Mouse (Mus musculus): Measurements from ENCODE around the gene Pgghg. TPM values are rescaled to one million over a fixed set of nuclear protein-coding genes. Genes with fewer than 3 reads are reported as not detected.
A peak's percentile ranks its signal among the peaks of the same experiment; 100 is the strongest.
"Not testable (repeated sequence)": the region's sequence is repeated elsewhere in the genome, so short reads cannot be mapped to it uniquely, and the experiment has no call there.

Gene Pgghg
- polyA plus RNA-seq, 1 experiment: 9.7 TPM

GRCm38 (mm10) chr7:140961416-140961815 lies 20.2 kb downstream of the Pgghg start:
- Histone ChIP-seq H3K4me1 (ENCODE audit: control insufficient read depth, insufficient read depth, low read length) (peaks cover 9% of the 10 kb centered on the region), H3K9me3 (replicated peaks; ENCODE audit: control insufficient read depth, insufficient read depth, low read length, poor library complexity, severe bottlenecking) (no peaks in the 10 kb centered on the region), H3K36me3 (ENCODE audit: control insufficient read depth, insufficient read depth, low read length, poor library complexity, severe bottlenecking) (no peaks in the 10 kb centered on the region), H3K27me3 (ENCODE audit: control insufficient read depth, insufficient read depth, low read length, poor library complexity, severe bottlenecking) (no peaks in the 10 kb centered on the region), H3K4me3 (ENCODE audit: low read depth, low read length) (no peak overlapping the region), H3K27ac (ENCODE audit: insufficient read depth, low read length) (peak overlapping the region; percentile 53; the same call in 1 of the 2 replicates), H3K9ac (ENCODE audit: low read depth, poor library complexity, severe bottlenecking) (no peak overlapping the region)
- TF ChIP-seq EP300 (IDR thresholded peaks at IDR 0.05; ENCODE audit: insufficient read depth, low read depth, low read length) (peak; percentile 47; the same call in 1 of the 2 replicates), POLR2A (IDR thresholded peaks at IDR 0.05; ENCODE audit: insufficient read depth, low read length) (no peak)

GRCm38 (mm10) chr7:140962733-140963132 lies 21.5 kb downstream of the Pgghg start:
- H3K4me3 ChIP-seq (ENCODE audit: low read depth, low read length): peak overlapping the region; percentile 36
- no peaks in the 10 kb centered on the region for H3K36me3 ChIP-seq (ENCODE audit: control insufficient read depth, insufficient read depth, low read length, poor library complexity, severe bottlenecking)
- TF ChIP-seq CTCF (IDR thresholded peaks at IDR 0.05; ENCODE audit: low read depth, low read length) (no peak), POLR2A (IDR thresholded peaks at IDR 0.05; ENCODE audit: insufficient read depth, low read length) (no peak), EP300 (IDR thresholded peaks at IDR 0.05; ENCODE audit: insufficient read depth, low read depth, low read length) (peak; percentile 93)
- H3K27ac ChIP-seq (ENCODE audit: insufficient read depth, low read length): peak overlapping the region; percentile 91
- peak overlapping the region; percentile 12; the same call in 1 of the 2 replicates for H3K9ac ChIP-seq (ENCODE audit: low read depth, poor library complexity, severe bottlenecking)
- peaks cover 8% of the 10 kb centered on the region for H3K4me1 ChIP-seq (ENCODE audit: control insufficient read depth, insufficient read depth, low read length)
- H3K9me3 ChIP-seq (replicated peaks; ENCODE audit: control insufficient read depth, insufficient read depth, low read length, poor library complexity, severe bottlenecking): no peaks in the 10 kb centered on the region
- H3K27me3 ChIP-seq (ENCODE audit: control insufficient read depth, insufficient read depth, low read length, poor library complexity, severe bottlenecking): no peaks in the 10 kb centered on the region

- peak within 1 kb of the TSS; percentile 97 for H3K27ac ChIP-seq (ENCODE audit: insufficient read depth, low read length)
- H3K9ac ChIP-seq (ENCODE audit: low read depth, poor library complexity, severe bottlenecking): peak within 1 kb of the TSS; percentile 84
- H3K4me3 ChIP-seq (ENCODE audit: low read depth, low read length): peak within 1 kb of the TSS; percentile 93
- no peaks in the 10 kb centered on the region for H3K27me3 ChIP-seq (ENCODE audit: control insufficient read depth, insufficient read depth, low read length, poor library complexity, severe bottlenecking)
- H3K36me3 ChIP-seq (ENCODE audit: control insufficient read depth, insufficient read depth, low read length, poor library complexity, severe bottlenecking): peaks cover 2% of the 10 kb centered on the region; the same call in 1 of the 2 replicates
- peaks cover 5% of the 10 kb centered on the region for H3K4me1 ChIP-seq (ENCODE audit: control insufficient read depth, insufficient read depth, low read length)
- no peaks in the 10 kb centered on the region for H3K9me3 ChIP-seq (replicated peaks; ENCODE audit: control insufficient read depth, insufficient read depth, low read length, poor library complexity, severe bottlenecking)
- TF ChIP-seq CTCF (IDR thresholded peaks at IDR 0.05; ENCODE audit: low read depth, low read length) (no peak), POLR2A (IDR thresholded peaks at IDR 0.05; ENCODE audit: insufficient read depth, low read length) (no peak)
Observed at GRCm38 (mm10) chr7:140966921-140967320, 25.7 kb downstream of the Pgghg start, which contains the start of gene Ifitm1. Gene Ifitm1, plus strand, starts transcription at chr7:140967221.

- Histone ChIP-seq H3K27ac (ENCODE audit: insufficient read depth, low read length) (peak overlapping the region; percentile 97), H3K9me3 (replicated peaks; ENCODE audit: control insufficient read depth, insufficient read depth, low read length, poor library complexity, severe bottlenecking) (no peaks in the 10 kb centered on the region), H3K4me3 (ENCODE audit: low read depth, low read length) (peak overlapping the region; percentile 93), H3K4me1 (ENCODE audit: control insufficient read depth, insufficient read depth, low read length) (peaks cover 7% of the 10 kb centered on the region), H3K36me3 (ENCODE audit: control insufficient read depth, insufficient read depth, low read length, poor library complexity, severe bottlenecking) (peaks cover 2% of the 10 kb centered on the region; the same call in 1 of the 2 replicates), H3K27me3 (ENCODE audit: control insufficient read depth, insufficient read depth, low read length, poor library complexity, severe bottlenecking) (no peaks in the 10 kb centered on the region), H3K9ac (ENCODE audit: low read depth, poor library complexity, severe bottlenecking) (peak overlapping the region; percentile 84)
- TF ChIP-seq EP300 (IDR thresholded peaks at IDR 0.05; ENCODE audit: insufficient read depth, low read depth, low read length) (peak; percentile 92), CTCF (IDR thresholded peaks at IDR 0.05; ENCODE audit: low read depth, low read length) (no peak), POLR2A (IDR thresholded peaks at IDR 0.05; ENCODE audit: insufficient read depth, low read length) (peak; percentile 24)
Observed at GRCm38 (mm10) chr7:140967862-140968591, 26.8 kb downstream of the Pgghg start.

GRCm38 (mm10) chr7:140968710-140969109 lies 27.5 kb downstream of the Pgghg start:
- H3K4me1 ChIP-seq (ENCODE audit: control insufficient read depth, insufficient read depth, low read length); H3K9me3 ChIP-seq (replicated peaks; ENCODE audit: control insufficient read depth, insufficient read depth, low read length, poor library complexity, severe bottlenecking); H3K27me3 ChIP-seq (ENCODE audit: control insufficient read depth, insufficient read depth, low read length, poor library complexity, severe bottlenecking); H3K36me3 ChIP-seq (ENCODE audit: control insufficient read depth, insufficient read depth, low read length, poor library complexity, severe bottlenecking): not testable (repeated sequence)
- Histone ChIP-seq H3K27ac (ENCODE audit: insufficient read depth, low read length) (peak overlapping the region; percentile 43; the same call in 1 of the 2 replicates), H3K4me3 (ENCODE audit: low read depth, low read length) (peak overlapping the region; percentile 58), H3K9ac (ENCODE audit: low read depth, poor library complexity, severe bottlenecking) (peak overlapping the region; percentile 84)

- Histone ChIP-seq H3K27me3 (ENCODE audit: control insufficient read depth, insufficient read depth, low read length, poor library complexity, severe bottlenecking) (no peaks in the 10 kb centered on the region), H3K4me1 (ENCODE audit: control insufficient read depth, insufficient read depth, low read length) (peaks cover 5% of the 10 kb centered on the region), H3K9ac (ENCODE audit: low read depth, poor library complexity, severe bottlenecking) (no peak overlapping the region), H3K4me3 (ENCODE audit: low read depth, low read length) (peak overlapping the region; percentile 29), H3K9me3 (replicated peaks; ENCODE audit: control insufficient read depth, insufficient read depth, low read length, poor library complexity, severe bottlenecking) (no peaks in the 10 kb centered on the region), H3K27ac (ENCODE audit: insufficient read depth, low read length) (peak overlapping the region; percentile 78), H3K36me3 (ENCODE audit: control insufficient read depth, insufficient read depth, low read length, poor library complexity, severe bottlenecking) (peaks cover 2% of the 10 kb centered on the region; the same call in 1 of the 2 replicates)
- no peak for TF ChIP-seq POLR2A (IDR thresholded peaks at IDR 0.05; ENCODE audit: insufficient read depth, low read length)
- no peak for TF ChIP-seq CTCF (IDR thresholded peaks at IDR 0.05; ENCODE audit: low read depth, low read length)
- TF ChIP-seq EP300 (IDR thresholded peaks at IDR 0.05; ENCODE audit: insufficient read depth, low read depth, low read length): no peak
Observed at GRCm38 (mm10) chr7:140970931-140971330, 29.7 kb downstream of the Pgghg start.

Measured in ES-Bruce4 (cell line).